Mouse (Mus musculus): Measurements from ENCODE around the gene Mrpl33.

The Mrpl33 gene

DNA sequence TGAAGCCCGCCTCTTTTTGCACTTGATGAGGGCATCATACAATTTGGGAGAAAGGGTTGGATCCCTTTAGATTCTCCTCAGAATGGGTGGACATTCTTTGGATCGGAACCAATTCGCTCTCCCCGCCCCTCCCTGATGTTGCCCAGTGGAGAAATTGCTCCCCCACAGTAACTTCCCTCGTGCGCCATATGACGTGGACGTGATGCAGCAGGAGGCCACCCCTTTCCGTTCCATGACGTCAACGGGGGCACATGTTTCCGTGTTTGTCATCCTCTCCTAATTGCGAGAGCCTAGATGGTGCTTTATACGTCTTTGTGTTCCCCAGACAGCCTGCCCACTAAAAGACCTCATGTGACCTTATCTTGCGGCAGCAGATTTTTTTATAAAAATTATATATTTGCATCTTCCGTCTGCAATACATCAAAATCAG lies 101.6 kb downstream of the Mrpl33 start:
- in situ Hi-C loops (cut with MboI), result loop anchor here (10.0 kb wide), 1 partner anchor 436 kb away; the partner anchor contains the start of gene Fosl2

DNA sequence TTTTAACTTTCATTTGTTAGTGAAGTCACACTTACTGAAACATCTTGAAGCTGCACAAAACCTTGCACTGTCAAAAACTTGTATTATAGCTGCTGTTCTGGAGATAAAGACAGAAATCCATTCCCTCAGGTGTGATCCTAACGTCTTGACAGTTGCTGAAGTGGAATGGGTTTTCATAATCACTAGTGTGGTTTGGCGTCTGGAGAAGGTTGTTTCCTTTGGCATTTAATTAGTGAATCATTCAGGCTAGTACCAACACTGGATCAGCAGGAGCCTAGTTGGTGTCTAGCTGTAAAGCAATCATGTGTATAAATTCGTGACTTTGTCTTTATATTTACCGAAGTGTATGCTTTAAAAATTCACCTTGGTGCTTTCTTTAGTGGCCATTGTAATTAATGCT lies 102.2 kb downstream of the Mrpl33 start:
- in situ Hi-C loops (cut with MboI), result loop anchor here (10.0 kb wide), 1 partner anchor 436 kb away; the partner anchor contains the start of gene Fosl2

DNA sequence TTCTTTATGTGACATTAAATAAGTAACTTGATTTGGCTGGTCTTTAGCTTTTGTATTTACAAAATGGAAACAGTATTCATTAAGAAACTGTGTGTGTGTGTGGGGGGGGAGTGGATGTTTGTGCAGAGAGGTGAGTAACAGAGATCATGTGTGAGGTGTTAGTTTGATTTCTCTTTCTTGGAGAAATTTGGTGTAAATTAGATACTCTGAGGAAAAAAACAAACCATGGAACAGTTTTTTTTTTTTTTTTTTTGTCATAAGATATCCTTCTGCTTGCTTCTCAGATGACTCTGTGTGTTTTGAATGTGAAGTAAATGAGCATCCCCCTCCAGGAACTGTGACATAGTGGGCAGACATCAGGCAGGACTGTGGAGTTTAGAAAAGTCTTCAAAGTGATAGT lies 102.7 kb downstream of the Mrpl33 start:
- in situ Hi-C loops (cut with MboI), result loop anchor here (10.0 kb wide), 1 partner anchor 435 kb away; the partner anchor contains the start of gene Fosl2

DNA sequence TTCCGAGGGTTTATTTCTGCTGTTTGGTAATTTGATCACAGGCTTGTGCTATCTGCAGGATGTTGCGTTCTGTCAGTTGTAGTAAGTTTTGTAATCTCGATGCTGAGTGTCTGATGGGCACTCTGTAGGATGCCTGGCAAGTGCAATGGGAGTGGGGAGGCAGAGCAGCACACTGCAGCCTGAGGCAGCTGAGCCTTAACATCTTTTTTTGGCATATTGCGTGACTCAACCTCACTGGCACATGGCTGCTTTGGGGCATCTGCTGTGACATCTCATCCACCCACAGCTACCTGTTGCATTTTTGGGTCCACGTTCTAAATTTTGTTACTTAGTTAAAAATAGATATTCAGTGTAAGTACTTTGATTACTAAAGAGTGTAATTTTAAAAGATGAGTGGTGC lies 108.2 kb downstream of the Mrpl33 start:
- in situ Hi-C loops (cut with MboI), result no loop called here

DNA sequence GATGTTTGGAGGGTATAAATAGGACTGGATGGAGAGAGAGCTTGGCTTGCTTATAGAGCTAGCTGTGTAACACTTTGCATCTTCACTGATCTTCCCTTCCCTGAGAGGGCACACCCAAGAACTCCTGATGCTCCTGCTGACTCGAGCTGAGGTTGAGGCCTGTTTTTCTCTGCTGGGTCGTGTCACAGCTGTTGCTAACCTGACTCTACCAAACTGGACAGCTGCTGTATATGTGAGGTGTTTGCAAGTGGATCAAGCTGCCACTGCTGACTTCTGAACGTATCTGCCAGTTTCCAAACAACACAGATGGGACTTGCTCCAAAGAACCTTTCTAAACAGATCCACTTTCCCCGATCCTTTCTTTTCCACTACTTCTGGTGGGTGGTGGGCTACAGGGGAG lies 110.1 kb downstream of the Mrpl33 start:
- in situ Hi-C loops (cut with MboI), result no loop called here

DNA sequence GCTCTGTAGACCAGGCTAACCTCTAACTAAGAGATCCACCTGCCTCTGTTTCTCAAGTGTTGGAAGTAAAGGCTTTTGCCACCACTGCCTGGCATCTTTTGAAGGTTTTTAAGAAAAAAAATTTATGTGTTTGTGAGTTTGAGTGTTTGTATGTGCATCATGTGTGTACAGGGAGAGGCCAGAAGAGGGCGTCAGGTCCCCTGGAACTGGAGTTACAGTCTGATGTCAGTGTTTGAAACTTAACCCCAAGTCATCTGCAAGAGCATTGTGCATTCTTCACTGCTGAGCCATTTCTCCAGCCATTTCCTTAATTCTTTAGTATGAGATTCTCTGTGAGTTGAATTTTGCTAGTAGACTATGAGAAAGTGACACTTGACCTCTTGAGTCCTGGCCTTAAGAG lies 112.7 kb downstream of the Mrpl33 start:
- in situ Hi-C loops (cut with MboI), result no loop called here

DNA sequence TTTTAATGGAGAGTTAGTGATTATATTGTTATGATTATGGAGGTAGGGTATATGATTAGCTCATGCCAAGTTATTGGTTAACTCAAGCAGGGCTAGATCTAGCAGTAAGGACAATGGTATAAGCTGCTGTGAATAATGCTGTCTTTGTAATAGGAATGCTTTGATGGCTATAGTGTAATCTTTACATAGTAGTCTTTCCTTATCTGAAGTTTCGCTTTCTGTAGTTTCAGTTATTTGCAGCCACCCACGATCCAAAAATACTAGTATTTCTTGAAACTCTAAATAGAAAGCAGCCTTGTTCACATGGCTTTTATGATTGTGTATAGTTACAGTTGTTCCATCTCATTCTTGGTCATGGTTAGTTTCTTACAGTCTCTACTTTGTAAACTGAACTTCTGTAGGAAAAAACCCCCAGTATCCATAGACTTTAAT lies 116.6 kb downstream of the Mrpl33 start:
- in situ Hi-C loops (cut with MboI), result no loop called here

DNA sequence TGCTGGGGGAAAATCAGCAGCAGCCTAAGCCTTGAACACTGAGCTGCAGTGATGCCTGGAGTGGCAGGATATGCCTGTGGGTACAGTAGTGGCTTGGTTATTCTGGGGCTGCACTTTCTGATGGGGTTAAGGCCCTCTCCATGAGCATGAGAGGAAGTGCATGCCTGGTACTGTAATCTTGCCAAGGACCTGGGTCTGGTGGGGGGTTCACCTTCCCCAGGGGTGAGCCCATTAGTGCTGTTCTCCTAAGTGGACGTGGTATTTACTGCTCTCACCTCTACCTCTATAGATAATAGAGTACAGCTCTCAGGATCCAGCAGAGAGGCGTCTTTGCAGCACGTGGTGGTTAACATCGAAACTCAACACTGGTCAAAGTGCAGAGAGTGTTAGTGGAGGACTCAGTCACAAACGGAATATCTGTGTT lies 117.1 kb downstream of the Mrpl33 start:
- in situ Hi-C loops (cut with MboI), result no loop called here

Data from mature B cell (primary cell).